Mouse (Mus musculus): ENCODE measurements at regions not wholly inside any gene's neighbourhood (a gene's known extent, or its start where the extent isn't known, plus 50 kb on each side); places are given as distances from the start of the nearest gene placed in this dataset.

- ATAC-seq, result no peak
Measured at GRCm38 (mm10) chr8:127985616-127986015, 372.8 kb upstream of the Nrp1 start.

- ATAC-seq, result no peak
Measured at GRCm38 (mm10) chr8:127988887-127989286, 369.5 kb upstream of the Nrp1 start.

DNA sequence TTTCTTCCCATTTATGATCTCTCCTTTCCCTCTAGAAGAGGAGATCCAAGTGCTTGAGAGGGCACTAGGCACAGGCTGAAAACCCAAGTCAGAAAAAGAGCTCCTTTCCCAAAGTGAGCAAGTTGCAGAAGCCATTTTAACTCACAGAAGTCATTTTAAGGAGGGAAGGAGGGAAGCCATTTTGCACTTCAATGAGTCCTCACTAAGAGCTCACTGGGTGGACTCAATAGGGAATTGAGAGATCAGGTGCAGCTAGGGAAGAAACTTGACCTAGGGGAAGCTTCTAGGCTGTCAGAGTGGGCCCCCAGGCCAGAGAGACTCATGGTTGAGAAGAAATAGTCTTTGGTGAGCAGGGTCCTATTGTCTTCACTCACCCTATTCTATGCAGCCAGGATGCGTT is 363.5 kb upstream of the Nrp1 start:
- ATAC-seq, result no peak

- ATAC-seq, result no peak
Measured at GRCm38 (mm10) chr8:127995490-127995889, 362.9 kb upstream of the Nrp1 start.

DNA sequence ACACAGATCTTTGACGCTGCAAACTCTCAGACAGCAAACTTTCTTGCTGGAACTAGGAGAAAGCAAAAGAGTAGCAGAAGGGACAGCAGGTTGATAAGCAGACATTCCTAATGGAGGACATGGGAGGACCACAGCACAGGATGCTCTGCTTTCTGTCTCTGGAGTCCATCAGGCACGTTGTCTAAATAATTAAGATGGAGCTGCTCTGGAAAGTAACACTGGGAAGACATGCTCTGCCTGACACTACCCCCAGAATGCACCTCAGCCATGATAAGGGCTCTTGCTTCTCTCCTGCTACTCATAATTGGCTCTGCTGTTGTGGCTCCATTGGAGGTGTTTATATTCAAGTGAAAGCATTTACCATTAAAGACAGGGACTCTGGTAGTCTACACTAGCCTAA is 356.0 kb upstream of the Nrp1 start:
- ATAC-seq, result no peak

GRCm38 (mm10) chr8:128002806-128003205 is 355.6 kb upstream of the Nrp1 start:
- no peak for ATAC-seq

- no peak for ATAC-seq
Measured at GRCm38 (mm10) chr8:128003385-128003784, 355.0 kb upstream of the Nrp1 start.

GRCm38 (mm10) chr8:128003881-128004286 is 354.5 kb upstream of the Nrp1 start:
- no peak for ATAC-seq

- ATAC-seq, result no peak
Measured at GRCm38 (mm10) chr8:128009393-128010010, 348.9 kb upstream of the Nrp1 start.

DNA sequence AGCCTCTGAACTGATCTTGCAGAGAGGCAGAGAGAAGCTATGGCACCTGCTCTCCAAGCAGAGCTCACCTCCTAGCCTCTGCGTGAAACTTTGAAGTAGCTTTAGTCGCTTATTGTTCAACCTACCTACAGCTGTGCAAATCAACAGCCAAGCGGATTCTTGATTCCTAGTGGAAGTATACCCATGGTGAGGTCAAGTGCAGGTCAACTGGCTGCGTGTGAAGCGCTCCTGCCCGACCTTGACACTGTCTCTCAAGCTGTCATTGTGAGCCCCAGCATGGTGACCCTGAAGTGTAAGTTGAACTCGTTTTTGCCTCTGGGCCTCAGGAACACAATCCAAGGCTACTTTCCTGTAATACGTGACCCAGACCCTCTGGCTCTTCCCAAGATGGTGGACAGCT is 341.2 kb upstream of the Nrp1 start:
- ATAC-seq, result no peak

GRCm38 (mm10) chr8:128023661-128024060 is 334.7 kb upstream of the Nrp1 start:
- ATAC-seq, result no peak

DNA sequence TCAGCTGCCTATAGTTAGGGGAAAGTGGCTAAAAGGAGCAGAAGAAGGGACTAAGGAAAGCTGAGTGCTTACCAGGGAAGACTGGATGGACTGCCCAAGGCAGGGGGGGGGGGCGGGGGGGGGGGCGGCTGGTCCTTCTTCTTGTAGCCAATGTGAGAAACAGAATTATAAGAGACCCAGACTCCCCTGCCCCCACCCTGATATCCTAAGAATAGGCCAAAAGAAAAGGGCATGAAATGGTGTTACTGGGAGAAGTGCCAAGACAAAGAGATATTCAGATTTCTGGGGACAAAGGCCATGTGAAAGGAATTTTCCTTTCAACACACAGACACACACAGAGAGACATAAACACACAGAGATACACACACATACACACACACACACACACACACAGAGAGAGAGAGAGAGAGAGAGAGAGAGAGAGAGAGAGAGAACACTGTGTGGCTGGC is 333.6 kb upstream of the Nrp1 start:
- no peak for ATAC-seq

GRCm38 (mm10) chr8:128025251-128025856 is 333.1 kb upstream of the Nrp1 start:
- no peak for ATAC-seq

DNA sequence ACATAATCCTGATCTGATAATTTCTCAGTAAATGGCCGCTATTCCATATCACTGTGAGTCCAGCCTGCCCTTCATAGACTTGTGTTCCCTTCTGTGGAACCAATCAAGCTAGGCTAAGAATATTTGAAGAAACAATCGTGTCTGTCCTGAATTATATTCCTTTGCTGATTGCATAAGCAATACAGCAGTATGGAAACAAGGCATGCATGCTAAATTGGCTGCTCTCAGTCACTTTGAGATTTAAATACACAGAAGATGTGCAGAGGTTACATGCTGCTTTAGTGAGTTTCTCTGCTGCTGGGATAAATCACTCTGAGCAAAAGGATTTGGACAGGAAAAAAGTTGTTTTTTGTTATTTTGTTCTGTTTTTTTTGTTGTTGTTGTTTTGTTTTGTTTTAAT is 331.4 kb upstream of the Nrp1 start:
- ATAC-seq, result no peak

GRCm38 (mm10) chr8:128030335-128031280 is 327.8 kb upstream of the Nrp1 start:
- no peak for ATAC-seq

DNA sequence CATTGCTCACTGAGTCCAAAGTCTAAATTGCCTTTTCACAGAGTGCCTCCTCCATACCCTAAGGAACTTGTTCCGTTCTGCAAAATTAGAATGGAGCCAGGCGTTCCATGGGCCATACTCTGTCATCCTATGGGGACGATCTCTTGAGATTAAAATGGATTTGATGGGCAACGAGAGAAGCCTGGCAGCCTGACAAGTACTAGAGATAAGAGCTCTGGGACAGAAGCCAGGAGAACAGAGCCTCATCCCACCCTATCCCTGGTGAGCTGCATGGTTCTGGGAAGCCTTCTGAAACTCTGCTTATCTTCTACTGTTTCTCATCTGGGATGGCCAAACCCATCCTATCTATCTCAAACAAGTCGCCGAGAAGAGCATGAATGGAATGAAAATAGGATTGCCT is 324.3 kb upstream of the Nrp1 start:
- ATAC-seq, result no peak

DNA sequence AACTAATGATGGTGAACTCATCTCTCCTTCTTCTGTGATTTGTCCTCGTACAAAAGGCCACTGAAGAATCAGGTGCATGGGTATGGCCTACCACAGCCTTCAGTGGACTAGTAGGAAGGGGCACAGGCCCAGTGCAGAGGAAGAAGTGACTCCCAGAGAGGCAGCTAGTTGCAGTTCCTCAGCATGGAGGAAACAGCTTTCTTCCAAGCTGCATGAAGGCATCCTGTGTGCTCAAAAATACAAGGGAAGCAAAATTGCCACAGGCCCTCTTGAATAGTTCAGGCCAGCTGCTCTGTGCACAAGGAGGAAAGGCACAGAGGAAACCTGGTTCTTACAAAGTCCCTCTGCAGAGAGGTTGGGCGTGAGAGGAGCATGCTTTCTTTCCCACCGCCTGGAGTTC is 322.7 kb upstream of the Nrp1 start:
- ATAC-seq, result no peak

DNA sequence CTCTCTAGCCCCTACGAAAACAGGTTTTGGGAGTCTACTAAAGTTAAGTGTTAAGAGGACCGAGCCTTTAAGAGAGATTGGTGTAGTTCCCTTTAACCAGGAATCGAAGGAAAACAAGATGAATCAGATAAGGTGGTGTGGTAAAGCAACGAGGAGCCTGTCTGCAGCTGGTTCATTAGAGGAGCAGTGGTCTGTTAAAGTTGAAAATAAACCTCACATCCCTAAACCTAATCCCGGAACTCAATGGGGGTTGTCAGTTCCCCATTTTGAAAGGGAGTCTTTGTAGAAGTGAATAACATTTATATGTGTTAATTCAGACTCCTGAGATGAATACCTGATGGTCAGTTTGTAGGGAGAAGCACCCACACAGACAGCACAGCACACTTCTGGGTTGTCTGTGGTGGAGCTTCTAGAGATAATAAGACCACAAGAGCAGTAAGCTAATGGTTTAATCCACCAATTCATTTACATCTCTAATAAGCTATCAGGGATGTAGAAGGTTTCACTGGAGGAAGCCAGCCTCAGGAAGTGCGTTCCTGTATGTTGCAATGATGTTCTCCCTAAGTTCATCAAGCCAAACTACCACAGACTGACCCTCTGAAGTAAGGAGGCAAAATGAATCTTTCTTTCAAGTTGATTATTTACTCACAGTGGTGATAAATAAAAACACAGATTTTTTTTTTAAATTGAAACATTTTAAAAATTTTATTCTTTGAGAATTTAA is 318.9 kb upstream of the Nrp1 start:
- ATAC-seq, result no peak

- ATAC-seq, result no peak
Measured at GRCm38 (mm10) chr8:128042877-128043276, 315.5 kb upstream of the Nrp1 start.

DNA sequence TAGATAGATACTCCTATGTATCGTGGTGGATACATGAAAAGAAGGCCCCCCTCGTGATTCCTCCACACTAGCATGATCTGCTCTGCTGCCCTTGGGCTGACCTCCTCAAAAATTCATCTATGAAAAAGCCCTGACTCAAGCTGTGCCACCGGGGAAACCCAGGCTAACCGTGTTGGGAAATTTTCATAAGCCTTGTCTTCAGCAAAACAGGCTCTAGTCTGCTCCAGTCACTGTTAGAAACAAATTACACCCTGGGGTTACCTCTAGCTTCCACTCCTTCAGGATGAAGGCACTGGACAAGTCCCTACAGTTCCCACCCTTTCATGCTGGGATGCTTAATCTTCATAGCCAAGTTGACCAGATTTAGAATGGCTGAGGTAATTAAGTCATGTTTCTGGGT is 315.0 kb upstream of the Nrp1 start:
- ATAC-seq, result no peak

DNA sequence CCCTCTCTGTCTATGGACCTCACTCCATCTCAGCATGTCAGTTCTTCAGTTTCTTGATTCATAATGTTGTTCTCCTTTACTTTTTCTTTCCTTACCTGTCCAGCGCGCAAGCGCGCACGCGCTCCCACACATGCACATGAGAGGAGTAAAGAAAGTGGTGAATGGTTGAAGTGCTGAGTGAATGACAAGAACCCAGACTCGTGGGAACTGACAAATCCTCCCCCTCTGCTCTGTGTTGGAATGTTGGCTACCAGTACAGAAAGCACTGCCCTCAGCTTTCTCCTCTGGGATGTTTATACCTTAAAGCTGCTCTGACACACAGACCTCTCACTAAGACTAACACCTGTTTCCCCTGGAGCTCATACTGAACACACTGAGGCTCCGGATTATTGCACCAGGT is 302.2 kb upstream of the Nrp1 start:
- ATAC-seq, result no peak

- ATAC-seq, result peak; percentile 82
Measured at GRCm38 (mm10) chr8:128057845-128058244, 300.6 kb upstream of the Nrp1 start.

DNA sequence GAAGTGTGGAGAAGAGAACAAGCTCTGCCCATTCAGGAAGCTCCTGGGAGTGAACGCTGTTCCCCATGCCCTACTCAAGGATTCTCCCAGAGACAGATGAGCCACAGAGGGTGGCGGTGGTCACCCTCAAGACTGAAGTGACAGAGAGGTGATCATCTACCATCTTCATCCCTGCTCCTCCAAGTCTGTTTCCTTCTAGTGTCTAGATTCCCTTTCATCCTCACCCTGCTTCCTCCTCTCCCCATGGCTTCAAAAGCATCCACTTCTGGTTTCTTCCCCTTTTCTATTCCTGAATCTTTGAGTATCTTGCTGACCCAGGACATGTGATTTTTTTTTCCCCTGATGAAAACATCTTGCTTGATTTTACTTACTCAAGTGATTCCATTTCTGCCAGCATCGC is 298.6 kb upstream of the Nrp1 start:
- no peak for ATAC-seq
